Mouse (Mus musculus) gastrocnemius, adult 8-10 months (tissue): Measurements from ENCODE around the gene Hoxd1. TPM values are rescaled to one million over a fixed set of nuclear protein-coding genes. Genes with fewer than 3 reads are reported as not detected.

Experiments used
- DNase-seq, 2 experiments: peaks; one replicate each; pipeline ENCODE4 v3.0.0; 2022; ENCODE audit warnings: low spot score in 2 of 2
- total RNA-seq, 4 experiments: library from RNA; stranded (reverse); gene quantifications; 2 replicates each; pipeline ENCODE4 v1.2.4; 2022

Hoxd1 gene
- total RNA-seq, 4 experiments from 2014 or later, result not detected

DNA sequence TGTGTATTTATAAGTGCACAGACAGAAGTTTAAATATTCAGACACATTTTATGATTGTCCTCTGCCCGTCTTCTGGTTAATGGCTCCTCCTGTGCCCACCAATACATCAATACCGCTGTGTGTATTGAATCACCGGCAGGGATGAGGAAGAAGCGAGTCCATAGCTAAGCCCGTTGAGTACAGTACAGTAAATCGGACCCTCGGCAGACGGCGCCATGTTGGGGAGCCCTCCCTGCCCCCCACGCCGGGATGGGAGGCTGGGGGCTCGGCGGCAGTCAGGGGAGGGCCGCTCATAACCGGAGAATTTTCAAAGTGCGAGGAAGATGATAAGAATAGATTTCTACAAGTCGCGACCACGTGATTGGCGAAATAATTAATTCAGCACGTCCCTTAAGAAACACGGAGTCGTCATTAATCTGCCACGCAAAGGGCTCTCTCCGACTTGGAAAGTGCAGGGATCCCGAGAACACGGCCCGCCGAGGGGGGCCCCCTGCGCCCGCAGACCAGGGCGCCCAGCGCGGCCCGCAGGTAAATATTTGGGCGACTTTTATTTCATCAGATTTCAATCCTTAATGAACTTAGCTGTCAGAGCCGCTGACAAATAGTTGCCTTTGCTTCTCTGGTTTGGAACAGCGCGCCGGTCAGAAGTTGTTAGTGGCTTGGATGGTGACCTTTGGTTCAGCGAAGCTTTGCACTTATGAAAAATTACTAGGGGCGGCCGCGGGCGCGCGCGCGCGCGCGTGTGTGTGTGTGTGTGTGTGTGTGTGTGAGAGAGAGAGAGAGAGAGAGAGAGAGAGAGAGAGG, 30.1 kb upstream of the Hoxd1 start:
- no peak for DNase-seq

DNA sequence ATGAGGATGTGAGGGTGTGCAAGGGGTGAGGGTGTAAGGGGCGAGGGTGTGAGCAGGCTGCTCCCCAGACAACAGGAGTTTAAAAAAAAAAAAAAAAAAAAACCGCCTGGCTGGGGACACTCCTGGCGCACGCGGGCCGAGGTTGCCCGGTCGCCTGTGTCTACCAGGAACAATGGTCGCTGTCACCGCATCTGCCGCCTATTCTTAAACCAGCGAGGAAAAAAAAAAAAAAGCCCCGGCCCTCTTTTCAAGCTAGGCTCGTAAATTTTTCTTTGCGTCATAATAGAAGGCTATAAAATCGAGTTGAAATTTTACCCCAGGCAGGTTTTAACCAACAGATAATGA, 29.5 kb upstream of the Hoxd1 start:
- no peak for DNase-seq

DNA sequence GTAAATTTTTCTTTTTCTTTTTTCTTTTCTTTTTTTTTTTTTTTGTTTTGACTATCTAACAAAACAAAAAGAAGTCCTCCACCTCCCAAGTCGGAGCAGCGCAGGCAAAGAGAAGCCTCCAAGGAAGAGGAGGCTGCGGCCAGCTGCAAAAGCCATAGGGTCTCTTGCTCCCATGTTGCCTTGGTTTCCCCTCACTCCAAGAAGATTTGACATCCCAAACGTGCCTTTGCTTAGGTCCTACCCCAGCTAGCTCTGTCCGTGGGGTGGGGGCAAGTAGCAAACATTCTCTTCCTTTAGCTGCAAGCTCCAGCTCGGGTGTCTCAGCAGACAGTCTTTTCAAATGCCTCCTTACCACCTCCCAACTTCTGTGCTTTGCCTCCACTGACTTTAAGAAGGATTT, 29.0 kb upstream of the Hoxd1 start:
- no peak for DNase-seq

DNA sequence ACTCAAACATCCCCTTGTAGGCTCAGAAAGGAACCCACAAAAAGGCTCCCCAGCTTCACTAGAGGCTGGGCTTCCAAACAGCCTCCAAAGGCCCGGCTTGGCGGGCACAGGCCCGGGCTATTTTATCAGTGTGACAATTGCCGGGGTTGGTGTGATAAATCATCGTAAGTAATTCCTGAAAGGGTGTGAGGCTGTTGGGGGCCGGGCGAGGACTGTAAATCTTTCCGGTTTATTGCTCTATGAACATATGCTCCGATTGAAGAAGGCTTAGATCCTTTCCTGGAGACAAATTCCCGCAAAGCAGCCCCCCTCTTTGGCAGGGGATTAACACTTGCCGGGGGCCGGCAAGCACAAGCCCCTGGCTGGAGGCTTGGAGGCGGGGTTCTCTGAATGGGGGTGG, 28.3 kb upstream of the Hoxd1 start:
- no peak for DNase-seq

DNA sequence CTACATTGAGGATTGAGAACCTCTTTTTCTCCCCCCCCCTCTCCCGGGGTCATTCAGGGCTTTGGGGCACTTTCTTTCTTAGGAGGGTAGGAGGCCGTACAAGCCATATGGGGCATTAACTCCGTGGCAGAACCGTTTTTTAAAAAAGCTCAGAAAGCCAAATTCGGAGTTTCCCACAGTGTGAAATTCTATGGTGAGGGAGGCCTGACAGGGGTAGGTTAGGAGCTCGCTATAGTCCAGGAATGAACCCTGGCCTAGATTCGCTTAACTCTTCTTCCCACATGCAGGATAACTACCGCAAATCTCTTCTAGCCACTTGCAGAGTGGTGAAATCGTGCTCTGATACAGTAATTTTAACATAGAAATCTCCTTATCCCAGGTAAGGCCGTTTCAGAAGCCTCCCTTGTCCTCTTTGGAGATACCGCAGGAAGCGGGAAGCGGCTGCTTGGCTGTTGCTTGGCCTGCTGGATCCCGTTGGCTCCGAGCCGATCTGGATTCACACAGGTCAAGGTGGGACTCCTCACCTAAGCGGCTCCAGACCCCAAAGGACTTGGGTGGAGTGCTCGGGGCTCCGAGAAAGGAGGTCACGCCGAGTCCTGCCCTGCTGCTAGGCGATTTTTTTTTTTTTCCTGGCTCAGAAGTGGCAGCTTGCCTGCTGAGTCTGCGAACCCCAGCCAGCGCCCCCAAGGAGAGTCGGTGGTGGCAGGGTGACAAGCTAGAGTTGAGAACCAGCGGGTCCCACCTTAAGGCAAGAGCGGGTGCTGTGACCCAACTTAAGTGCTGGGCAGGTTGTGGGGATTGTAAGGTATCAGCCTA, 27.6 kb upstream of the Hoxd1 start:
- no peak for DNase-seq

DNA sequence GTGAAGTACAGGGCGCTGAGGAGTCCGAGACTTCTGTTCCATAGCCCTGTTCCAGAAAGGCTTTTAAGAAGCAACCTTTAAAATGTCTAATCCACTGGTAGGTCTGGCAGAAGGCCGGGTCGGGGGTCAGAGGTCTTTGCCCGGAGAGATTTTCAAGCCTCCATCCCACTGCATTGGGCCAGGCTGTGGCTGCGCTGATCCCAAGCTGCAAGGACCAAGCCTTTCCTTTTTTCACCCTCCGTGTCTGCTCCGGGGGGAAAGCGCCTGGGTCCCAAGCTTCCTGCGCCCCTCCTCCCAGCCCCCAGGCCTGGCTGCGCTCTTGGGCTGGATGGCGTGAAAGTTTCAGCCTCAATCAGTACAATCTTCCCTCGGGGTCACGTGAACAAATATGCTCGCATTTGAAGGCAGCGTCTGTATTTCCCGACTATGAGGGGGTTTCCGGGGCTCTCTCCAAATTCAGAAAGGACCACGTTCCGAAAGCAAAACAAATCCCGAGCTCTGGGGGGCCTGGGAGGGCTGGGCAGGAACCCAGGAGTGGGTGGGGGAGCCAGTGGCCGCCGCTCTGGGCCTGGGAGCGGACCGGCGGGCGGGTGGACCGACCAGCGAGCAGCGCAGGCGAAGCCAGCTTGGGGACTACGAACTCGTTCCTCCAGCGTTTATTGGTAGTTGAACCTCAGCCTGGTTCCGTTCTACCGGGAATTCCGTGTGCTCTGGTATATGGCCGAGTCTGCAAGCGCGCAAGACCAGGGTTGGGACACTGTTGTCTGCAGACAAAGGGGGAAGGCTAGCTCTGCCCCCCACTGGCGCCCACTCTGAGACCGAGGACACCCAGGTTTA, 26.7 kb upstream of the Hoxd1 start:
- DNase-seq, result no peak

DNA sequence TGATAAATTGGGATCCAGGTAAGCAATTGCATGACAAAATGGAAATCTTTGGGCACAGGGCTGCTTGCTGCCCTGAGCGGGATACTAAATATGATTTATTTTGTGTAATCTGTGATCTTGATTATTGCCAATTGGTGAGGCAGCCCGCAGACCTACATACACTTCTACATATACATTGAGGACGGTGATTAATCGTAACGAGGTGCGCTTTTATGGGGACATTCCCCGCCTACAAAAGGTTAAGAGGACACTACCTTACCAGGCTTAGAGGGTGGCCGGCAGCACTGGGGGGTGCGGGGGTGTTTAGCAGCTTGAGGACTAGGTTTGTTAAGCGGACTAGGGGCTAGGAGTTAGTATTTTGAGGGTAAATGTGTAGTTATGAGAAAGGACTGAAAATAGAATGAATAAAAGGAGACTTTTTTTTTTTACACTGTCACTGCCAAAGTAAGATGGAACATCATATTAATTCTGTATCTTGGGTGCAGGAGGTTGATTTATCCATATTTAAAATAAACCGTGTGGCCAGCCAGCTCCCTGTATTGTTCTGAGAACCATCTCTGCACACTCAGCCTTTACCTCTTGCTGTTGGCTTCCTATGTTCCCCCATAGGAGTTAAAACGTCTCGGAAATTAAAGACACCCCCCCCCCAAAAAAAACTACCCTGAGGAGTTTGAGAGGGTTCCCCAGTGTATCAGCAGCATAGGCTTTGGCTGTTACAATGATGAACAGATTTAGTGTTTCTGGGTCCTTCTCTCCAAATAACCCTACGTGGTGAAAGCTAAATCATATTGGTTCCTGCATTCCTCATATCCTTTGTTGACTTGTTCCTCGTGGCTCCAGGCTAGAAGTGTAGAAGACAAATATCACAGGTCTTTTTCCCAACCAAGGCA, 25.8 kb upstream of the Hoxd1 start:
- no peak for DNase-seq

DNA sequence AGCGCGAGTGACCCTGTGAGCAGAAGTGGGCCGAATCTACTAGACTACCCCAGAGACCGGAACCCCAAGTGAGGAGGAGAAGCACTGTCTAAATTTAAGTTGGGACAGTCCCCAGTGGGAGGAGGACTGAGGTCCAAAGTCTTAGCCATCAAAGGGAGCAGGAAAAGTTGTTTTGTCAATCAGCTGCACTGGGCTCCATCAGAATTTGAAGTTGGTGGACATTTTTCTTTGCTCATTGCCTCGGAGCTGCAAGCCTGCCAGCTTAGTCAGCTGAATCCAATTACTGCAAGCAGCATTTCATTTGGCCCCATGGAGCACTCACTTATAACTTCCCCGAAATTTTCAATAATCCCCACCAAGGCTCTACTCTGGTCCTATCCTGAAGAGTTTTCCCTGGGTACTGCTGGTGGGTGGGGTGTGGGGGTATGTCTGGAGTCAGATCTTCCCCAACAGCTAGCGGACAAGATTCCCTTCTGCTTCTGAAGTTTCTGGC, 25.2 kb upstream of the Hoxd1 start:
- DNase-seq, result no peak

DNA sequence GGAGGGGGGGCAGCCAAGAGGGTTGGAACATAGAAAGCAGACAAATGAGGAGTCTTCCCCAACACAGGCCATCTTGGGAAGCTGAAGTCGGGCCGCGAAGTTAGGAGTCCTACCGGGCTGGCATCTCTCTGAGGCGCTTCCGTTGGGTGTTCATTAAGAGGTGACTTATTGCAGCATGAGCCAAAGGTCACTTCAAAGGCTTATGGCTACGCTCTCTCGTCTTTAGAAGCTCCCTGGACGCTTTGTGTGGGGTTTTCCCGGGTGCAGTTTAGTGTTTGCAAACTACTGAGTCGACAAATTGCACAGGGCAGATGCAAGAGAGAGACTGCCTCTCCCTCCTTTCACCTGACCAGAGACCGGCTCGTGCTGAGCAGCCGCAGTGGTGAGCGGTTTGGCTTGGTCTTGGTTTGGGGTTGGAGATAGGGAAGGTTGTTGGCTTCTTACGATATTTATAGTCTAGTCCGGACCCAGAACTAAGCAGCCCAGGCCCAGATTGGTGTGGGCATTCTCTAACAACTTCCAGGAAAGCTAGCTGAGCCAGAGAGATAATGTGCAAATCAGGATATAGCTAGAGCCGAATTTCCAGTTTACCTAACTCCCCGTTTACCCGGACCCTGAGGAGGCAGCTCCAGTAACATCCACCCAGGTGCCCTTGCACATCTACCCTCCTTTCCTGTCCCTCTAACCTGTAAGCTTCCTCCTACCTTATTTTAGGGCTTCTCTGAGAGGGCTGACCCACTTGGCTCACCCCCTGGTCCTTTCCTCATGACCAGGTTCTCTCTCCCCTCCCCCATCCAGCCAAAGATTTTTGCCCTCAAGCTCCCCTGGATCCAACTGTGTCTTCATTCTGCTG, 23.9 kb upstream of the Hoxd1 start:
- DNase-seq, result no peak

DNA sequence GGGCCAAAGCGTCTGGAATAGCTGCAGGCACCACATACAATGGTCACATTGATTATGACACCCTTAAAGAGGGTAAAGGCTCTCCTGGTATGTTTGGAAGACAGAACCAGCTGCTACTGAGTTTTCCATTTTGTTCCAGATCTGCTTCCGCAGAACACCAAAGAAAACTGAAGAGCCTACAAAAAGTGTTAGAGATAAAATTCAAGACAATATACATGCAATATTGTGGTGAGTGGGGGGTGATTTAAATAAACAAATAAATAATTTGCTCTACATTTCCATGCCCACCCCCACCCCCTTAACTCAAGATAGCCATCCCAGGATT, 23.3 kb upstream of the Hoxd1 start:
- no peak for DNase-seq

DNA sequence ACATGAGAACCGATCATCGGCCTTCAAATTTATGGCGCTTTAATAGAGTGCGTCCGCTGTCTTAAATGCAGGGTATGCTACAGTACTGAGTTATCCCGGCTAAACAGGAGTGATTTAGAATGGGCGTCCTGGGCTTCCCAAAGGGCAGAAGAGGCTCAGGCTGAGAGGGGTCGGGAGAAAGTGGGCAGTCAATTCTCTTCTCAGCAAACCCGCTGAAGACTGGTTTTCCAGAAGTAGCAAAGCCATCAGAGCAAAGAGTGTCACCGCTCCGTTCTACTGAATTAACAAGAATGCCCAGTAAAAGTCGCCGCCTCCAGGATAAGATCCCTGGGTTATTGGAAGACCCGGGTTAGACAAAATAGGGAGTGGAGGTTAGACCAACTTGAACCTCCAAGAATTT, 22.9 kb upstream of the Hoxd1 start:
- DNase-seq, result no peak

DNA sequence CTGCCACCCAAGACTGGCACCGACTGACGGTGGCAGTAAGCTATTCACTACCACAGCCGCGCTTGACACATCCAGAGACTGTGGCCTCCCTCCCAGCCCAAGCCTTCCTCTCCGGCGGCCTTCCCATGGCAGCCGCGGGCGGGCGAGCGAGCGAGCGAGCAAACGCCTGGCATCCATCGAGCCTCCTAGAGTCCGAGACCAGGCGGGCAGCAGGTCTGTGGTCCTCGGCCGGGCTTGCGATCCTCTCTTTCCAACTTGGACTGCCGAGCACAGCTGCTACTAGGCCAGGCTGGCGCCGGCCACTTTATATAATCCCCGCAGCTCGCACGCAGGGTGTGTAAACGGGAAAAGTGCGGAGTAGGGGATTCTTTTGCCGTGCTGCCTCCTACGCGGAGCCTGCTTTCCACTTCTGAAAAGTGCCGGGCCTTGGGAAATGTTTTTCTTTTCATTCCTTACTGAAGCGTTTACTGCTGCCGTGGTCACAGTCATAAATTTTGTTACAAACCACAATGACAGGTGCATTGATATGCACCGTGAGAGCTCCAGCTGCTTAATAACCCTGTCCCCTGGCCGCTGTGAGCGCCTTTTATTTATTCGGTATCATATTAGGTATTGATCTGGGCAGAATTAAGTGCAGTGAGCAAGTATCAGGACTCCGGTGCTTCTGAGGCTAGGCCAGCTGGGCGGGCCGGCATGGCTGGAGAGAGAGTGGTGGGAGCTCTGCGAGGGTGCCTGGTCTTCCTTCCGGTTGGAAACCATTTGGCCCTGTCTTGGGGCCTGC, 22.3 kb upstream of the Hoxd1 start:
- no peak for DNase-seq

DNA sequence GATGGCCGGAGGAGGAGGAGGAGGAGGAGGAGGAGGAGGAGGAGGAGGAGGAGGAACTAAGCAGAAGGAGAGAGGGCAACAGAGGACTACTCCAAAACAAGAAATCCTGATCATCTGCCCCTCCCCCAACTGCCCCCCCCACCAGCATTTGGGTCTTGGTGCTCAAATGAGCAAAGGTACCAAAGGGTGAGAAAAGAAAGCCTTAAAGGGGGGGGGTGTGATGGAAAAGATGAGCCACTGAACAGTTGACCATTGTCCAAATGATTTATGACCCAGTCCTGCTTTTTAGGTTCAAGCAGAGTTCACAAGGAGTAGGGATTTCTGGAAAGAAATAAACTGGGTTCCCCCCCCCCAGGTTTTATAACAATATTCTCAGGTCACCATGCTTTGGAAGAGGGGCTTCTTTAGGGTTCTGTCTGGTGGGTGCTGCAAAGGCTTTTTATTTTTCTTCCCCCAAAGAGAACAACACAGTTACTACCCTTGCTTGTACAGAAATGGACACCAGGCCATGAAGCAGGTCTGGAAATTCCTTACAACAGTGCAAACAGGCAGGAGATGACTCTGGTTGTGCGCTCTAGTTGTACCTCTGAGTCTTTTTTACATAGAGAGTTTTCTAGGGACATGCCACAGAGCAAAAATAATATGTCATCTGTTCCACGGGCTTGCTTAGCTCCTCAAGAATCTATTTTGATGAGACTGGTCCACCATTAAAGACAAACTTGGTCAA, 21.4 kb upstream of the Hoxd1 start:
- DNase-seq, result no peak

DNA sequence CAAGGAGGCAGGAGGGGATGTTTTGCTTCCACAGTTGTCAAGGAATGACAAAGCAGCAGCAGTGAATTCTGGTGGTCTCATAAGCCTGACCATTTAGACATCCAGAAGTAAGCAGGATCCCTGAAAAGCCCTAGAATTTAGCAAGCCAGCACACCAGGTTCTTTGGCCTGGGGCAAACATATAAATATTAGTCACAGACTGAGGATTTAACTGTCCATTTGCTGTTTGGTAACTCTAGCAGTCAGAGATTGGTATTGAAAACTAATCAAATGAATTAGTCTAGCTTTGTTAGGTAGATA, 20.9 kb upstream of the Hoxd1 start:
- no peak for DNase-seq

DNA sequence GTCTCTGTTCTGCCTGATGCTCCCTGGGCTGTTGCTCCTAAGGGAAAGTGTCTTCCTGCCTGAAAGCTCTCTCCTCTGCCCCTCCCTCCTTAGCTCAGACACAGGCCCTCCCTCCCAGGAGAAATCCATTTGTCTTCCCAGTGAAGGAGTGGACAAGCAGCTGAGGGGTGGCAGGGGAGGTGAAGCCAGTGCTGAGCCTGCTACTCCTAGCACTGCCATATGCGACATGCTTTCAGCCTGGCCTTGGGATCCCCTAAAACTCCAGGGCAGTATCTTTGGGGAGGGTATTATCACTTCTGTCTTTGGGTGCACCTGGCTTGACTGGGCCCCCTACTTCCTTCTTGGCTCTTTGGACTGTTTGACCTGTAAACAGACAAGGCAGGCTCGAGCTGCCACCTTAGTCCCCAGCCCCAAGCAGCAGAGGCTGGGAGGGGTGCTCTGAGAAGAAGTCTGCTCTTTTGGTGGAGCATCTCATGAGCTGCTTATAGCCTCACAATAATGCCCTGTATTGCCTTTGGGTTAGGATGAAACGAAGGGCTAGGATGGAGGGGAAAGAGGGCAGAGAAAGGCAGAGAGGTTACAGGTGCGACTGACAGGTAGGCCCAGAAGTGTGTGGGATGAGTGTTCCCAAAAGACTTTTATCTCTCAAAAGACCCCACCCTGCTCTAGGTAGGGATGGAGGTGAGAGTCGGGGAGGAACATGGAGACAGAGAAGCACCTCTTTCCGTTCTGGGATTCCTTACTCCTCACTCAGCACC, 17.1 kb upstream of the Hoxd1 start:
- no peak for DNase-seq

DNA sequence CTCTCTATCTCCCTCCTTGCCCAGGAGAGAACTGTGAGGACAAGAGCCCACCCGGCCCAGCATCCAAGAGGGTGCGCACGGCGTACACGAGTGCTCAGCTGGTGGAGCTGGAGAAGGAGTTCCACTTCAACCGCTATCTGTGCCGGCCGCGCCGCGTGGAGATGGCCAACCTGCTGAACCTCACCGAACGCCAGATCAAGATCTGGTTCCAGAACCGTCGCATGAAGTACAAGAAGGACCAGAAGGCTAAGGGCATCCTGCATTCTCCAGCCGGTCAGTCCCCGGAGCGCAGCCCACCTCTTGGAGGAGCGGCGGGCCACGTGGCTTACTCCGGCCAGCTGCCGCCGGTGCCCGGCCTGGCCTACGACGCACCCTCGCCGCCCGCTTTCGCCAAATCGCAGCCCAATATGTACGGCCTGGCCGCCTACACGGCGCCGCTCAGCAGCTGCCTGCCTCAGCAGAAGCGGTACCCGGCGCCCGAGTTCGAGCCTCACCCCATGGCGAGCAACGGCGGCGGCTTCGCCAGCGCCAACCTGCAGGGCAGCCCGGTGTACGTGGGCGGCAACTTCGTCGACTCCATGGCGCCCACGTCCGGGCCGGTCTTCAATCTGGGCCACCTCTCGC, 16.4 kb upstream of the Hoxd1 start:
- DNase-seq, result no peak

DNA sequence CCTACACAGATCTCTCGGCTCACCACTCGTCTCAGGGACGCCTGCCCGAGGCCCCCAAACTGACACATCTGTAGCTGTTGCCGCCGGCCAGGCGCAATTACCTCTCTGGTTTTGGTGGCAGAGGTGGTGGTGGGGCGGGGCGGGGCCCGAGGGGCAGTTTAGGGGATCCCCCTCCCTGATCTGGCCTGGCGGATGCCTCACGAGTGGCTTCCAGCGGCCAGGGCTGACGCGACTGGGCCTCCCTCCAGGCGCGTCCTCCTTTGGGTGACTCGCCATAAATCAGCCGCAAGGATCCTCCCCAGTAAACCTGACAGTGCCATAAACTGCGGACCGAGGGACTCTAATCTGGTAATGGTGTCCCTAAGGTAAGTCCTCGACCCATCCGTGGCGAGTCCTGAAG, 15.8 kb upstream of the Hoxd1 start:
- no peak for DNase-seq
